Comparison of ENCODE assay signal across 10 mouse cellular contexts in the genomic region with DNA sequence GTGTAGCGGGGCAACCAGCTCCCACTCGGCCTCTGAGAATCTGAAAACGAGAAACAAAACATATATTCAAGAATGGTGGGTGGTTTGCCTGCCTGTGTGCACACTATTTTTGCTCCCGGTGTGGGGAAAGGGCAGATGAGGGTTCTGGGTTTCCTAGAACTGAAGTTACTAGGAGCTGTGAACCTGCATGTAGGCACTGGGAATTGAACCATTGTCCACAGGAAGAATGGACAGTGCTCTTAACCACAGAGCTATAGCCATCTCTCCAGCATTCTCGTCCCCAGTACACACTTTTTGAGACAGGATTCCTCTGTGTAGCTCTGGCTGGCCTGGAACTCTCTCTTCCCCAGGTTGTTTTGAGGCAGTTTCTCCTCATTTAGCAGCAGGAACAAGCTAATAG. TPM values are rescaled to one million over a fixed set of nuclear protein-coding genes. Genes with fewer than 3 reads are reported as not detected.
DNase-seq lines count a peak whose midpoint lies in the region; ATAC-seq and TF ChIP-seq lines count a peak whose summit lies in the region.
"Had no signal": no experiment of that assay in that cellular context is flagged by ENCODE, and none has a peak within 500 bp of the region (broad histone marks: within the 10 kb centered on the region; RNA-seq: fewer than 3 reads in every experiment).

No protein-coding gene starts in this region.

- 0 out of 2 replicates have a peak overlapping the region, but pooled peaks have one; percentile 34 for H3K9ac ChIP-seq in hindbrain, embryonic 15.5 days
- no peak overlapping the region for H3K9ac ChIP-seq in midbrain, embryonic 15.5 days

- peak overlapping the region; percentile 62 for H3K4me2 ChIP-seq in hindbrain, embryonic 15.5 days
- H3K4me2 ChIP-seq in midbrain, embryonic 15.5 days, result peak overlapping the region; percentile 78

- peak overlapping the region; percentile 72 for H3K27ac ChIP-seq in kidney, adult 2 months (ENCODE audit: insufficient read depth, low read depth, low read length)
- H3K27ac ChIP-seq in hindbrain, embryonic 15.5 days (replicated peaks), result no peak overlapping the region
- H3K27ac ChIP-seq in midbrain, embryonic 15.5 days, result no peak overlapping the region

- H3K4me3 ChIP-seq in kidney, adult 2 months (ENCODE audit: insufficient read depth, low read depth, low read length), result no peak overlapping the region
- peak overlapping the region; percentile 38 for H3K4me3 ChIP-seq in hindbrain, embryonic 15.5 days
- peak overlapping the region; percentile 46 for H3K4me3 ChIP-seq in midbrain, embryonic 15.5 days

- ATAC-seq in hindbrain, embryonic 15.5 days (ENCODE audit: low FRiP score, low read depth), result no peak
- ATAC-seq in midbrain, embryonic 15.5 days (replicated peaks), result no peak

- DNase-seq in kidney, adult 2 months, result no peak
- no peak for DNase-seq in kidney, postnatal 10 days
- DNase-seq in brain, adult 2 months (ENCODE audit: low read depth, low spot score), result peak; percentile 6
- DNase-seq in frontal cortex, postnatal 10 days (ENCODE audit: low spot score in 2 of 2), result no peak
- no peak for DNase-seq in thymus, postnatal 36 days
- no peak for DNase-seq in ovary, postnatal 14 days (ENCODE audit: low spot score)

- 52% methylated on average over 5 of the region's 5 CpGs for WGBS in kidney, adult 2 months
- WGBS in hindbrain, embryonic 15.5 days, result 32% methylated on average over 5 of the region's 5 CpGs
- WGBS in midbrain, embryonic 15.5 days, result 36% methylated on average over 5 of the region's 5 CpGs

- peaks cover 17% of the 10 kb centered on the region for H3K4me1 ChIP-seq in kidney, adult 2 months (ENCODE audit: control insufficient read depth, insufficient read depth, low read length)
- peaks cover 13% of the 10 kb centered on the region for H3K4me1 ChIP-seq in hindbrain, embryonic 15.5 days (replicated peaks)
- H3K4me1 ChIP-seq in midbrain, embryonic 15.5 days, result peaks cover 7% of the 10 kb centered on the region

- H3K9me3 ChIP-seq in hindbrain, embryonic 15.5 days, result no peaks in the 10 kb centered on the region
- H3K9me3 ChIP-seq in midbrain, embryonic 15.5 days, result no peaks in the 10 kb centered on the region

- 0 out of 2 replicates have a peak, but pooled peaks cover 1% of the 10 kb centered on the region for H3K36me3 ChIP-seq in kidney, adult 2 months (ENCODE audit: control insufficient read depth, insufficient read depth, low read length)
- no peaks in the 10 kb centered on the region for H3K36me3 ChIP-seq in hindbrain, embryonic 15.5 days
- H3K36me3 ChIP-seq in midbrain, embryonic 15.5 days (replicated peaks), result no peaks in the 10 kb centered on the region

- no peak for TF ChIP-seq POLR2A in kidney, adult 2 months (IDR thresholded peaks at IDR 0.05; ENCODE audit: low read depth, low read length)

- H3K27me3 ChIP-seq in kidney, adult 2 months (replicated peaks; ENCODE audit: control insufficient read depth, insufficient read depth, low read length), result no peaks in the 10 kb centered on the region
- H3K27me3 ChIP-seq in hindbrain, embryonic 15.5 days, result peaks cover 12% of the 10 kb centered on the region; the same call in 1 of the 2 replicates
- H3K27me3 ChIP-seq in midbrain, embryonic 15.5 days (replicated peaks), result peaks cover 10% of the 10 kb centered on the region; the same call in 1 of the 2 replicates

- no peak for TF ChIP-seq CTCF in kidney, adult 2 months (conservative IDR thresholded peaks at IDR 0.05; ENCODE audit: insufficient read depth, insufficient read length, low read depth, low read length)

RNA-seq across cellular contexts. Expression of a gene that starts 0.8 kb away (rescaled TPM):
- 64.4 and 65.2 TPM in 2 replicates for polyA plus RNA-seq in kidney, adult 2 months (2012; rRNA removed)
- polyA plus RNA-seq in hindbrain, embryonic 15.5 days (2015; fragmentation: Nextera tagmentation; extraction: Ambion mirVana), result 3.3 and 3.6 TPM in 2 replicates
- polyA plus RNA-seq in midbrain, embryonic 15.5 days (2015; fragmentation: Nextera tagmentation; extraction: Ambion mirVana), result 2.2 and 2.6 TPM in 2 replicates

RNA-seq across cellular contexts. Expression of a gene that starts 23.5 kb away (rescaled TPM):
- polyA plus RNA-seq in kidney, adult 2 months (2012; rRNA removed), result 59.7 and 63.8 TPM in 2 replicates
- polyA plus RNA-seq in hindbrain, embryonic 15.5 days (2015; fragmentation: Nextera tagmentation; extraction: Ambion mirVana), result 65.4 and 67.9 TPM in 2 replicates
- polyA plus RNA-seq in midbrain, embryonic 15.5 days (2015; fragmentation: Nextera tagmentation; extraction: Ambion mirVana), result 59.2 and 60.5 TPM in 2 replicates

RNA-seq across cellular contexts. Expression of a gene that starts 45.3 kb away (rescaled TPM):
- polyA plus RNA-seq in kidney, adult 2 months (2012; rRNA removed), result 0.13 TPM in 1 of 2 replicates, not detected in the other
- not detected in 2 replicates for polyA plus RNA-seq in hindbrain, embryonic 15.5 days (2015; fragmentation: Nextera tagmentation; extraction: Ambion mirVana)
- 0.17 and 0.19 TPM in 2 replicates for polyA plus RNA-seq in midbrain, embryonic 15.5 days (2015; fragmentation: Nextera tagmentation; extraction: Ambion mirVana)

RNA-seq across cellular contexts. Expression of a gene that starts 54.9 kb away (rescaled TPM):
- polyA plus RNA-seq in kidney, adult 2 months (2012; rRNA removed), result not detected in 2 replicates
- 0.59 TPM in 1 of 2 replicates, not detected in the other for polyA plus RNA-seq in hindbrain, embryonic 15.5 days (2015; fragmentation: Nextera tagmentation; extraction: Ambion mirVana)
- 0.63 TPM in 1 of 2 replicates, not detected in the other for polyA plus RNA-seq in midbrain, embryonic 15.5 days (2015; fragmentation: Nextera tagmentation; extraction: Ambion mirVana)
- polyA plus RNA-seq: cortical plate, adult 2 months; large intestine, adult 2 months had no signal

Comparison
In these comparisons a context has a peak if more than half of its experiments do, and no peak if none do; other contexts are left out.
1. RNA of a gene that starts 0.8 kb away (polyA plus RNA-seq): 64.4 to 65.2 TPM in kidney, adult 2 months; 3.3 to 3.6 TPM in hindbrain, embryonic 15.5 days and 2.2 to 2.6 TPM in midbrain, embryonic 15.5 days; every median in the first group is over 10 times any median in the second.